Mouse (Mus musculus): Measurements from ENCODE around the gene P2ry13.

- no peak for TF ChIP-seq CEBPB (IDR thresholded peaks at IDR 0.05; ENCODE audit: low read depth)
- no peak for TF ChIP-seq CTCF (IDR thresholded peaks at IDR 0.05; ENCODE audit: control insufficient read depth, insufficient read depth, insufficient read length)
- TF ChIP-seq USF1 (IDR thresholded peaks at IDR 0.05; ENCODE audit: low read depth), result no peak
- TF ChIP-seq MYOG (IDR thresholded peaks at IDR 0.05; ENCODE audit: control insufficient read depth, extremely low read depth, insufficient read length), result no peak
These were observed 43.1 kb downstream of the P2ry13 start for GRCm38 (mm10) chr3:59167417-59168054.
